In the genomic region with DNA sequence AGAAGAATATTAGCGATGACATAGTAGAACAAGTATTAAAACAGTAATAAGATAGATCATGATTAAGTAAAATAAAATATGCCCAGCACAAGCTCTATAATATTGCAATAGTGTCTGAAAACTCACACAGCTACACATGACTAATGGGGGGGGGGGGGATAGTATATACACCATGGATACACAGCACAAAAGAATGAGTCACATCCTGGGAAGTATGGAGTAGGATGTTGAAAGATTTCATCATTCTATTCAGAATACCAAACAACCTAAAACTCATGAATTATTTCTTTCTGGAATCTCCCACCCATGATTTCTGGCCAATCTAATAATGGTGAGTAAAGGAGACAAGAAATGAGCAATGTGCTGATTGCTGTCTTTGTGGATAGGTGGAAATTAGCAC, we compare ENCODE assay signal across 26 mouse cellular contexts.
"Had no signal": no experiment of that assay in that cellular context is flagged by ENCODE, and none has a peak within 500 bp of the region (broad histone marks: within the 10 kb centered on the region; RNA-seq: fewer than 3 reads in every experiment).

No protein-coding gene starts in this region.

- H3K4me3 ChIP-seq: gastrocnemius, adult 2 months; heart, embryonic 10.5 days; heart, embryonic 12.5 days; hindbrain, embryonic 10.5 days; hindbrain, embryonic 12.5 days; intestine, embryonic 15.5 days; kidney, embryonic 15.5 days; limb, embryonic 13.5 days; limb, embryonic 15.5 days; liver, embryonic 12.5 days had no signal

- DNase-seq: gastrocnemius, adult 2 months; gastrocnemius, postnatal 10 days; gastrocnemius, postnatal 25 days; heart, adult 18-20 months; heart, postnatal 10 days; heart, postnatal 4 days; kidney, adult 18-20 months; kidney, adult 8-10 months; kidney, postnatal 14 days; kidney, postnatal 36 days; layer of hippocampus, adult 9-11 months; layer of hippocampus, postnatal 36 days; left cerebral cortex, postnatal 4 days had no signal

- H3K27ac ChIP-seq: gastrocnemius, adult 2 months; heart, embryonic 10.5 days; hindbrain, embryonic 10.5 days; hindbrain, embryonic 12.5 days; intestine, embryonic 15.5 days; kidney, embryonic 15.5 days; kidney, postnatal 0 days; limb, embryonic 13.5 days; limb, embryonic 15.5 days; liver, embryonic 12.5 days had no signal

- H3K9me3 ChIP-seq: heart, embryonic 10.5 days; heart, embryonic 12.5 days; hindbrain, embryonic 10.5 days; hindbrain, embryonic 12.5 days; intestine, embryonic 15.5 days; kidney, embryonic 15.5 days; limb, embryonic 13.5 days; limb, embryonic 15.5 days; liver, embryonic 12.5 days had no signal

- ATAC-seq: hindbrain, embryonic 16.5 days; inflammation-experienced regulatory T-cells, adult 6 months; intestine, embryonic 15.5 days; intestine, postnatal 0 days; liver, embryonic 12.5 days had no signal

- H3K9ac ChIP-seq: heart, embryonic 12.5 days; hindbrain, embryonic 12.5 days; intestine, embryonic 15.5 days; kidney, embryonic 15.5 days; limb, embryonic 13.5 days; limb, embryonic 15.5 days; liver, embryonic 12.5 days had no signal

- H3K36me3 ChIP-seq: heart, embryonic 10.5 days; heart, embryonic 12.5 days; hindbrain, embryonic 10.5 days; hindbrain, embryonic 12.5 days; intestine, embryonic 15.5 days; kidney, embryonic 15.5 days; limb, embryonic 13.5 days; limb, embryonic 15.5 days; liver, embryonic 12.5 days had no signal

- H3K4me2 ChIP-seq: heart, embryonic 12.5 days; hindbrain, embryonic 12.5 days; intestine, embryonic 15.5 days; kidney, embryonic 15.5 days; limb, embryonic 13.5 days; limb, embryonic 15.5 days; liver, embryonic 12.5 days had no signal

- H3K27me3 ChIP-seq: heart, embryonic 12.5 days; hindbrain, embryonic 12.5 days; intestine, embryonic 15.5 days; kidney, embryonic 15.5 days; limb, embryonic 13.5 days; limb, embryonic 15.5 days; liver, embryonic 12.5 days had no signal

- H3K4me1 ChIP-seq: heart, embryonic 10.5 days; heart, embryonic 12.5 days; hindbrain, embryonic 10.5 days; hindbrain, embryonic 12.5 days; intestine, embryonic 15.5 days; limb, embryonic 13.5 days; limb, embryonic 15.5 days; liver, embryonic 12.5 days had no signal
